ENCODE assay signal across 11 mouse cellular contexts in the genomic region with DNA sequence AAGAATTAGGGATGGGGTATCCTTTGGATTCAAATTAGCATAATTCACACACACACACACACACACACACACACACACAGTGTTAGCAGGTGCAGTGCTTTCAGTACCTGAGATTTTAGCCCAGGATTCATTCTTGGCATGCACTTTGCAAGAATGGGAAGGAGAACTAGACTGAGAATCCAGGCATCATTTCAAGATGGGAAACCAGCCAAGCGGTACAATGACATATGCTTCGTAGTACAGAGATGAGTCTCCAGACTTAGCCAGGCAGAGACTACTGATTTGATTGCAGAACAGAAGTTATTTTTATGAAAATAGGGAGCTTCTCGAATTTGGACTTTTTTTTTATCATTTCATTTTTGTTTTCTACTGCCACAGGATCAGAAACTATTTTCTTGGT. TPM values are rescaled to one million over a fixed set of nuclear protein-coding genes. Genes with fewer than 3 reads are reported as not detected.
DNase-seq lines count a peak whose midpoint lies in the region; ATAC-seq and TF ChIP-seq lines count a peak whose summit lies in the region.
"Had no signal": no experiment of that assay in that cellular context is flagged by ENCODE, and none has a peak within 500 bp of the region (broad histone marks: within the 10 kb centered on the region; RNA-seq: fewer than 3 reads in every experiment).

No protein-coding gene starts in this region.

- DNase-seq in heart, adult 11 months, result peak; percentile 66
- DNase-seq in brain, embryonic 18.5 days (ENCODE audit: low read depth, low spot score), result peak; percentile 57
- peak; percentile 81 for DNase-seq in forebrain, postnatal 0 days
- peak; percentile 48 for DNase-seq in left cerebral cortex, postnatal 4 days
- DNase-seq in thymus, postnatal 4 days, result no peak
- no peak for DNase-seq in embryo, embryonic 9.5 days (ENCODE audit: extremely low spot score)
- no peak for DNase-seq in kidney, adult 18-20 months
- DNase-seq: lung, adult 2 months had no signal

- no peak overlapping the region for H3K27ac ChIP-seq in heart, embryonic 12.5 days (ENCODE audit: poor library complexity, severe bottlenecking)
- H3K27ac ChIP-seq in forebrain, postnatal 0 days (ENCODE audit: low read depth, low read length), result no peak overlapping the region
- H3K27ac ChIP-seq: intestine, embryonic 15.5 days; midbrain, embryonic 12.5 days had no signal

- WGBS in heart, embryonic 12.5 days, result 60% methylated on average over 3 of the region's 3 CpGs
- 43% methylated on average over 3 of the region's 3 CpGs for whole genome bisulfite sequencing in forebrain, postnatal 0 days

- TF ChIP-seq CTCF in forebrain, postnatal 0 days (IDR thresholded peaks at IDR 0.05; ENCODE audit: low read depth), result no peak

- no peaks in the 10 kb centered on the region for H3K27me3 ChIP-seq in heart, embryonic 12.5 days (replicated peaks)
- H3K27me3 ChIP-seq in forebrain, postnatal 0 days (ENCODE audit: insufficient read depth, low read length), result no peaks in the 10 kb centered on the region
- H3K27me3 ChIP-seq: intestine, embryonic 15.5 days; midbrain, embryonic 12.5 days had no signal

- H3K4me3 ChIP-seq in heart, embryonic 12.5 days, result no peak overlapping the region
- no peak overlapping the region for H3K4me3 ChIP-seq in forebrain, postnatal 0 days (ENCODE audit: low read depth, low read length)
- H3K4me3 ChIP-seq: intestine, embryonic 15.5 days; midbrain, embryonic 12.5 days had no signal

- H3K9ac ChIP-seq in heart, embryonic 12.5 days, result no peak overlapping the region
- H3K9ac ChIP-seq in forebrain, postnatal 0 days, result no peak overlapping the region
- H3K9ac ChIP-seq: intestine, embryonic 15.5 days; midbrain, embryonic 12.5 days had no signal

- intact Hi-C loops in left cerebral cortex, postnatal 4 days (cut with DNase I), result no loop called here

- ATAC-seq in heart, embryonic 12.5 days (ENCODE audit: insufficient number of reproducible peaks, low FRiP score), result no peak
- ATAC-seq in forebrain, postnatal 0 days, result peak; percentile 86
- ATAC-seq: intestine, embryonic 15.5 days had no signal

- H3K4me1 ChIP-seq in heart, embryonic 12.5 days (replicated peaks), result 0 out of 2 replicates have a peak, but pooled peaks cover 2% of the 10 kb centered on the region
- H3K4me1 ChIP-seq in forebrain, postnatal 0 days (ENCODE audit: insufficient read depth), result no peaks in the 10 kb centered on the region
- H3K4me1 ChIP-seq: intestine, embryonic 15.5 days; midbrain, embryonic 12.5 days had no signal

- no peaks in the 10 kb centered on the region for H3K36me3 ChIP-seq in heart, embryonic 12.5 days
- no peaks in the 10 kb centered on the region for H3K36me3 ChIP-seq in forebrain, postnatal 0 days (ENCODE audit: insufficient read depth)
- H3K36me3 ChIP-seq: intestine, embryonic 15.5 days; midbrain, embryonic 12.5 days had no signal

- H3K4me2 ChIP-seq in heart, embryonic 12.5 days, result no peak overlapping the region
- no peak overlapping the region for H3K4me2 ChIP-seq in forebrain, postnatal 0 days (ENCODE audit: low read depth)
- H3K4me2 ChIP-seq: intestine, embryonic 15.5 days; midbrain, embryonic 12.5 days had no signal

- no peaks in the 10 kb centered on the region for H3K9me3 ChIP-seq in heart, embryonic 12.5 days (replicated peaks)
- H3K9me3 ChIP-seq in forebrain, postnatal 0 days (ENCODE audit: low read length), result no peaks in the 10 kb centered on the region
- H3K9me3 ChIP-seq: intestine, embryonic 15.5 days; midbrain, embryonic 12.5 days had no signal

RNA-seq across cellular contexts. Expression of gene Kcnab1, which starts 15.8 kb away (rescaled TPM):
- polyA plus RNA-seq in heart, embryonic 12.5 days (2016; fragmentation: Nextera tagmentation; extraction: Ambion mirVana), result 3.1 and 3.3 TPM in 2 replicates
- total RNA-seq in forebrain, postnatal 0 days (2014; rRNA removed), result 7.3 and 10.5 TPM in 2 replicates
- 9.6 and 10.9 TPM in 2 replicates for polyA plus RNA-seq in forebrain, postnatal 0 days (2015; fragmentation: Nextera tagmentation; extraction: Ambion mirVana)
- total RNA-seq in left cerebral cortex, postnatal 4 days (2021), result 10 to 100 TPM; 25.8 to 29.1 TPM

Comparison
In these comparisons a context has a peak if more than half of its experiments do, and no peak if none do; other contexts are left out.
1. DNase-seq: peak in heart, adult 11 months (single experiment), brain, embryonic 18.5 days (single experiment), forebrain, postnatal 0 days (single experiment) and left cerebral cortex, postnatal 4 days (single experiment); none in thymus, postnatal 4 days (single experiment), embryo, embryonic 9.5 days (single experiment) and kidney, adult 18-20 months (single experiment).